Mouse (Mus musculus) c-Kit-positive CD71-negative TER-119-negative erythroid progenitor cells, embryonic 14.5 days (primary cell): ENCODE data around the gene Srd5a3.

Experiments used
- DNase-seq: peaks from one replicate; pipeline ENCODE4 v3.0.0-alpha.2; 2013; ENCODE audit warnings: low read depth

Srd5a3 gene

DNA sequence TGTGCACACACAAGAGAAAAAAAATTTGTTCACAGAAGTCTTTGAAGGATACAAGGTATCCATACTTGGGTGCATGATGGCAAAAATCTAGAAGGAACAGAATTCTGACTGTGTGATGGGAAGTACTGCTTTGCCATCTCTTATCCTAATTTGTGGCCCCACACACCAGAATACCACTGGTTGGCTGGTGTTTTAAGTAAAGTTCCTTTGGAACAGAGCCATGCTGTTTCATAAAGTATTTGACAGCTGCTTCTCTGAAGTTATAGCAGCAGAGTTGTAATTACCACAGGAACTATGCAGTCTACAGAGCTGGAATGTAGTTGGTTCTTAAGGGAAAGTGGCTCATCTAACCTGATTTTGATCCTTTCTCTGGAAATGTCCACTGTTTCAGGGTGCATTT, 53.0 kb downstream of the Srd5a3 start:
- no peak for DNase-seq

DNA sequence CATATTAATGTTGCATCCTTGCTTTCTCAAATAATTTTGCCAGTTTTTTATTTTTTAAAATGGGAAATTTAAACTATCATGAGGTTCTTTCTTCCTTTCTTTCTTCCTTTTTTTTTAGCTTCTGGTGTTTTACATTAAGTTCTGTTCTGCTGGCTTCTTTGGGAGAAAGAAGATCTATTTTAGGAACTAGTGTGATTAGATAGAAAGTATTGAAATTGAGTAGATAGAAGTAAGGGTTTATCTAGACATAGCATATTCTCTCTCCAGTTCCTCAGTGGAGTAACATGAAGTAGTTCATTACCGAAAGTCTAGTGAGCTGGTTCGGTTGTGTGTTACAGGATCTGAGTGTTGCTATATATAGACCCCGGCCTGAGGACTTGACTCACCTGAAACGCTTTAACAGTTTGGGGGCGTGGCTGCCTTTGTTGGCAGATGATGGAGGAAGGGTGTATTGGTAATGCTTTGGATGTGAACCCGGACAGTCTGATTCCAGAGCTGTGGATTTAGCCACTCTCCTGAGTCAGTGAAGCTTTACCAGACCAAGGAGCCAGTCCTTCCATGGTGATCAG, 54.4 kb downstream of the Srd5a3 start:
- no peak for DNase-seq

DNA sequence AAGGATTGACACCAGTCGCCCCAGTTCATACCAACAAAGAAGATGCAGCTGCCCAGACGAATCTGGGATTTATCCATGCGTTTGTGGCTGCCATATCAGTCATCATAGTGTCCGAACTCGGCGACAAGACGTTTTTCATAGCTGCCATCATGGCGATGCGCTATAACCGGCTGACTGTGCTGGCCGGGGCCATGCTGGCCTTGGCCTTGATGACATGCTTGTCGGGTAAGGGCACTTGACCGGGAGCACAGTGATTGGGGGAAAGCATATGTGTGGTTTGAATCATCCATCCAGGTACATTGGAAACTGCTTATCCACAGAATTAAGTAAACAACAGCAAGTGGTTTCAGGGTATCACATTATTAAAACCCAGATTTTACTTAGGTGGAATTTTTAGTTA, 59.3 kb downstream of the Srd5a3 start:
- DNase-seq, result no peak

DNA sequence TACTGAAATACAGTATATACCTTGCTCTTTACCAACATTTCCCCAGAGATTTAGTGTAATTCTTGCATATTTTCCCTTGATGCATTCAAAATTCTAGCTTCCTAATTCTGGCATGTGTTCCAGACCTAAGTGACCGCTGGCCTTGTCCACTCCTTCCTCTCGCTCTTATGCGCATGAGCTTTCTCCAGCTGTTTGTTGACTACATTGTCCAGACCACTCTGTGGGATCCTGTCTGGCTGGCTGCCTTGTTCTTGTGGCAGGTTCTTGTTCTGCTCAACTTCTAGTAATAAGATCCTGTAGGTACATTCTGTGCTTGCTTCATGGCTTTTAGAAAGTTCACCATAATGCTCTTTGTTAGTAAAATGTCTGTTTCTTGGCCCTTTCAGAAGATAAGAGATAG, 63.1 kb downstream of the Srd5a3 start:
- DNase-seq, result no peak
